Mouse (Mus musculus) forebrain, embryonic 13.5 days (tissue): ENCODE measurements around the gene Plekhg6. TPM values are rescaled to one million over a fixed set of nuclear protein-coding genes. Genes with fewer than 3 reads are reported as not detected.

Experiments
- ATAC-seq: fragments of 200-750 bp; cut with Nextera tagmentation; 2 replicates; pipeline ENCODE4 v1.8.0; 2017
- H3K27ac ChIP-seq: fragments of 300-500 bp; sonication (generic); 2 replicates; pipeline ENCODE4 v1.5.1; 2015; ENCODE audit warnings: inconsistent platforms, mild to moderate bottlenecking, moderate library complexity
- H3K27me3 ChIP-seq: fragments of 300-500 bp; sonication (generic); 2 replicates; pipeline ENCODE4 v1.6.1; 2015; ENCODE audit warnings: mild to moderate bottlenecking, inconsistent platforms
- H3K36me3 ChIP-seq: fragments of 300-500 bp; sonication (generic); 2 replicates; pipeline ENCODE4 v1.6.1; 2015; ENCODE audit warnings: mild to moderate bottlenecking, inconsistent platforms; ENCODE audit not compliant: poor library complexity, severe bottlenecking
- H3K4me1 ChIP-seq: fragments of 300-500 bp; sonication (generic); 2 replicates; pipeline ENCODE4 v1.6.1; 2015; ENCODE audit warnings: inconsistent platforms
- H3K4me2 ChIP-seq: fragments of 300-500 bp; sonication (generic); 2 replicates; pipeline ENCODE4 v1.6.1; 2015; ENCODE audit warnings: inconsistent platforms, mild to moderate bottlenecking, moderate library complexity
- H3K4me3 ChIP-seq: fragments of 300-500 bp; sonication (generic); 2 replicates; pipeline ENCODE4 v1.5.1; 2015; ENCODE audit warnings: mild to moderate bottlenecking, inconsistent platforms
- H3K9ac ChIP-seq: fragments of 300-500 bp; sonication (generic); 2 replicates; pipeline ENCODE4 v1.6.1; 2015; ENCODE audit warnings: mild to moderate bottlenecking, inconsistent platforms
- H3K9me3 ChIP-seq: fragments of 300-500 bp; sonication (generic); replicated peaks from 2 replicates; pipeline ENCODE4 v1.6.1; 2016; ENCODE audit warnings: inconsistent platforms
- WGBS: fragments of 180-500 bp; shearing (Covaris S2); methylation state at CpG from one replicate; pipeline ENCODE4 v1.1.7; 2015; 5-methylcytosine and 5-hydroxymethylcytosine counted together
- polyA plus RNA-seq: library from polyadenylated mRNA; unstranded; fragments of >200 nt; fragmentation: Nextera tagmentation; extraction: Ambion mirVana; gene quantifications from 2 replicates; pipeline ENCODE4 v1.2.1, GENCODE M21; 2015

The Plekhg6 gene
- polyA plus RNA-seq, 1 experiment from 2014 or later = 0.08 TPM

DNA sequence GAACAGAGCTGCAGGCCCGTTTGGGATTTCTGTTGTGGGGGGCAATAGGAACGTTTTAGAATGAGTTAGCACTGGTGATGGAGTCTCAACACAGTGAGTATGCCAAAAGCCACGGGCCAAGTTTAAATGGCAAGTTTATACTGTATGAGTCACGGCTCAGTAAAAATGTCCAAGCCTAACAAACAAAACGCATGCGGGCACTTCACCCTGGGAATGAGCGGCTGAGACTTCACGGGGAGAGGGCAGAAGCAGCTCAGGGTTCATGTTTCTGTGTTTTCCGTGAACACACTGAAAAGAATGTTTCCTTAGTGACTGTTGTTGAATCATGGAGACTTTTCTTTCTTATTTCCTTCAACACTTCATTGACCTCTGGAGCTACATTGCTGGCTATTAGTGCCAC lies 32.7 kb upstream of the Plekhg6 start:
- Histone ChIP-seq H3K4me2 (no peak overlapping the region), H3K27me3 (no peaks in the 10 kb centered on the region), H3K27ac (no peak overlapping the region), H3K4me3 (no peak overlapping the region), H3K4me1 (no peaks in the 10 kb centered on the region), H3K36me3 (no peaks in the 10 kb centered on the region), H3K9ac (no peak overlapping the region), H3K9me3 (0 out of 2 replicates have a peak, but pooled peaks cover 3% of the 10 kb centered on the region)
- ATAC-seq = no peak
- 87% methylated on average over 9 of the region's 9 CpGs for WGBS

DNA sequence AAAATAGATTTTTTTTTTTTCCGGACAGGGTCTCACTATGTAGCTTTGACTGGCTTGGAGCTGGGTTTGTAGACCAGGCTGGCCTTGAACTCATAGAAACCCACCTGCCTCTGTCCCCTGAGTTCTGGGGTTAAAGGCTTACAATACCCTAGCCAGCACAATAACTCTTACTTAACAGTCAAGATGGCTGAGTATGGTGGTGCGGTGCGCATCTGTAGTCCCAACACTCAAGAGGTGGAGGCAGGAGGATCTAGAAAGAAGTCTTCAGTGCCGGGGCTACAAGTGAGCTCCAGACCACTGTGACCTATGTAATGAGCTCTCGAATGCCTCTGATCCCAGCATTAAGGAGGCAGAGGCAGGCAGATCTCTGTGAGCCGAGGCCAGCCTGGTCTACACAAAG lies 31.1 kb upstream of the Plekhg6 start:
- Histone ChIP-seq H3K36me3 (no peaks in the 10 kb centered on the region), H3K27ac (no peak overlapping the region), H3K4me3 (no peak overlapping the region), H3K9me3 (0 out of 2 replicates have a peak, but pooled peaks cover 3% of the 10 kb centered on the region), H3K27me3 (no peaks in the 10 kb centered on the region), H3K4me2 (no peak overlapping the region), H3K9ac (no peak overlapping the region), H3K4me1 (no peaks in the 10 kb centered on the region)
- WGBS = 95% methylated on average over 6 of the region's 6 CpGs
- ATAC-seq = no peak

DNA sequence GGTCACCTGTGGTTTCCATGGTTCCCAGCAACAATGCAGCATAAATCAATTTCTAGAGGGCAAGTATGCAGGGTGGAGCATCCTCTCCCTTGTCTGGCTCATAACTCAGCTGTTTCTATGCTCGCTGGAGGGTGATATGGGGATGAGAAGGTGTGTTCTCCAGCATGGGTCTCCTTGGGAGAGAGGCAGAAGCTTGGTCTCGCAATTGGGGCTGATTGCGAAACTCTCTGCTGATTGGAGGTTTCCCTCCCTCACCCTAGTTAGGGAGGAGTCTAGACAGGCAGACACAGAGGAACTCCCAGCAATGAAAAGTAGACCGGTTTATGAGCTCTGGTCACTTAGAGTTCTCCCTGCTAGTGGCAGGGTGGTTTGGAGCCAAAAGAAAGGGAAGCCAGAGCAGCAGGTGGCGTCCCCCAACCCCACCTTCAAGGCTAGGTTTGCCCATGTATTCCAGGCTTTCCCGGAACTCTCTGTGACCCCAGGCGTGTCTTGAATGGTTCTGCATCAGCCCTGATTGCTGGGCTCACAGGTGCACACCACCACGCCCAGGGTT lies 30.5 kb upstream of the Plekhg6 start:
- 0 out of 2 replicates have a peak, but pooled peaks cover 3% of the 10 kb centered on the region for H3K9me3 ChIP-seq
- no peak overlapping the region for H3K9ac ChIP-seq
- no peak overlapping the region for H3K4me3 ChIP-seq
- H3K36me3 ChIP-seq = no peaks in the 10 kb centered on the region
- no peak for ATAC-seq
- no peak overlapping the region for H3K27ac ChIP-seq
- 66% methylated on average over 8 of the region's 8 CpGs for WGBS
- no peak overlapping the region for H3K4me2 ChIP-seq
- no peaks in the 10 kb centered on the region for H3K4me1 ChIP-seq
- no peaks in the 10 kb centered on the region for H3K27me3 ChIP-seq

DNA sequence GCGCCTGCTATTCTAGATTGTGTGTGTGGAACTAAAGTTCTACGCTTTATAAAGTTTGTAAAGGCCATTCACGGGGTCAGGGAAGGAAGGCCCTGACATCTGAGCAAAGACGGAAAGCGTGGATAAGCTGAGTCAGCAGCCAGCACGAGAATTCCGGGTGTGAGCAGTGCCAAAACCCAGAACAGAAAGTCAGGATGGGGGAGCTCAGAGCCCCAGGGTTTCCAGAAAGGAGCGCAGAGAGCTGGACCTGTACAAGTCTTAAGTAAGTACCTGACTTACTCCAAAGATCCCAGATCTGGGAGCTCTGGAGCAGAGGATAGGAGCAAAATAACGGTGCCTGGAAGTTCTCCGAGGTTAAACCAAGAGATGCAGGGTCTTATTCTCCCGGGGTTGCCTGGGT lies 30.0 kb upstream of the Plekhg6 start:
- 0 out of 2 replicates have a peak, but pooled peaks cover 3% of the 10 kb centered on the region for H3K9me3 ChIP-seq
- H3K27ac ChIP-seq = no peak overlapping the region
- H3K27me3 ChIP-seq = no peaks in the 10 kb centered on the region
- WGBS = 77% methylated on average over 11 of the region's 11 CpGs
- H3K36me3 ChIP-seq = no peaks in the 10 kb centered on the region
- H3K4me1 ChIP-seq = no peaks in the 10 kb centered on the region
- no peak overlapping the region for H3K9ac ChIP-seq
- H3K4me2 ChIP-seq = no peak overlapping the region
- H3K4me3 ChIP-seq = no peak overlapping the region
- ATAC-seq = no peak

DNA sequence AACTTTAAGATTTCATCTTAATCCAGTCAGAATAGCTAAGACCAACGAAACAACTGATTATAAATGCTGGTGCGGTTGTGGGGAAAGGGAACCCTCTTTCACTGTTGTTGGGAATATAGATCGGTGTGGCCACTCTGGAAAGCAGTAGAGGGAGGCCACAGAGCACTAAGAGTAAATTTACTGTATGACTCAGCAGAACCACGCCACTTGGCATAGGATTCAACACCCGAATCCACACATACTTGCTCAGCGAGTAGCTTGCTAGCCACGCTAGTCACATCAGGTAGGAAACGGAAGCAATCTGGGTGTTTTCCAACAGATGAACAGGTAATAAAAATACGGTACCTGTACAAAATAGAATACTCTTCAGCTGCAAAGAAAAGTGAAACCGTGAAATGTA lies 27.1 kb upstream of the Plekhg6 start:
- H3K4me1 ChIP-seq = no peaks in the 10 kb centered on the region
- ATAC-seq = no peak
- no peak overlapping the region for H3K4me3 ChIP-seq
- H3K4me2 ChIP-seq = no peak overlapping the region
- no peak overlapping the region for H3K27ac ChIP-seq
- no peaks in the 10 kb centered on the region for H3K27me3 ChIP-seq
- H3K9ac ChIP-seq = no peak overlapping the region
- WGBS = 93% methylated on average over 10 of the region's 10 CpGs
- H3K9me3 ChIP-seq = 0 out of 2 replicates have a peak, but pooled peaks cover 3% of the 10 kb centered on the region
- no peaks in the 10 kb centered on the region for H3K36me3 ChIP-seq

DNA sequence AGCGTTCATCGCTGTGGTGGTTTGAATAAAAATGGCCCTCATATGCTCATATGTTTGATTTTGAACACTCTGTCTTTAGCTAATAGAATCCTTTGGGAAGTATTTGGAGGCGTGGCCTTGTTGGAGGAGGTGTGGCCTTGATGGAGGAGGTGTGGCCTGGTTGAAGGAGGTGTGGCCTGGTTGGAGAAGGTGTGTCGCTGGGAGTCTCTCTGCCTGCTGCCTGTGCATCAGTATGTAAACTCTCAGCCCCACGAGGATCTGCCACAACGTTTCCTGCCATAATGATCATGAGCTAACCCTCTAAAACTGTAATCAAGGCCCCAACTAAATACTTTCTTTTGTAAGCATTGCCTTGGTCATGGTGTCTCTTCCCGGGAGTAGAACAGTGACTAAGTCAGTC lies 26.6 kb upstream of the Plekhg6 start:
- H3K4me2 ChIP-seq = no peak overlapping the region
- H3K4me1 ChIP-seq = no peaks in the 10 kb centered on the region
- H3K9me3 ChIP-seq = 0 out of 2 replicates have a peak, but pooled peaks cover 3% of the 10 kb centered on the region
- H3K4me3 ChIP-seq = no peak overlapping the region
- H3K36me3 ChIP-seq = no peaks in the 10 kb centered on the region
- 84% methylated on average over 7 of the region's 7 CpGs for WGBS
- H3K27ac ChIP-seq = no peak overlapping the region
- no peak for ATAC-seq
- H3K9ac ChIP-seq = no peak overlapping the region
- H3K27me3 ChIP-seq = no peaks in the 10 kb centered on the region

DNA sequence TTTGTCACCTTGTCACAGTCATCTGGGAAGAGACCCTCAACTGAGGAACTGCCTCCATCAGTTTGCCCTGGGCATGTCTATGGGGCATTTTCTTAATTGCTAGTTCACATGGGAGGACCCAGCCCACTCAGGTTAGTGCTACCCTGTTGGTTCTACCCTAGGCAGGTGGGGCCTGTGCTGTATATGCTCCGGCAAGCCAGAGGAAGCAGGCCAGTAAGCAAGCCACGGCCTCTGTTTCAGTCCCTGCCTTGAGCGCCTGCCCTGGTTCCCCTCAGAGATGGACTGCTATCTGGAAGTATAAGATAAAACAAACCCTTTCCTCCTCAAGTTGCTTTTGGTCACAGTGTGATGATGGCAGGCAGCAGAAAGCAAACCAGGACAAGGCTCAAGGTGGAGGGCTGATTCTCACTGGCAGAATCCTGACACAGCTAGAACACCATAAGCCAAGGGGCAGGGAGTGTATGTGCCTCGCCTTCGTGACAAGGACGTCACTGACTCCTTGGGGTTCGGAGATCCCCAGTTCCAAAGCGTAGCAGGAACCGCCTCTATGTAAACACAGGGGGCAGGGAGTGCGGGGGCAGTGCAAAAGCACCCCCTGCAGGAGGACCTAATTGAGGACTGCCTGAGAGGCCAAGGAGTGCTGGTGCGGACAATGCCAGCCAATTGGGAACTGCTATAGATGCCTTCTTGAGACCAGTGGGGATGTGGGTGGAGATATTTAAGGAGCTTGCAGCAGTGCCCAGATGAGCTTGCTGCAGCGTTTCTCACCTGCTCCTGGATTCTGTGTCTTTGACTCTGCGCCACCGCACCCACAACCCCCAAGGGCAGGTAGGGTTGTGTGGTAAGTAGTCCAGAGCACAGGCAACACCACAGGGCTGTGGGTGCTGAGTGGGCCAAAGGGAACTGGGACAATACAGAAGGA lies 25.1 kb upstream of the Plekhg6 start:
- no peak overlapping the region for H3K4me3 ChIP-seq
- no peak overlapping the region for H3K9ac ChIP-seq
- 0 out of 2 replicates have a peak, but pooled peaks cover 3% of the 10 kb centered on the region for H3K9me3 ChIP-seq
- H3K27me3 ChIP-seq = no peaks in the 10 kb centered on the region
- H3K4me1 ChIP-seq = no peaks in the 10 kb centered on the region
- H3K36me3 ChIP-seq = no peaks in the 10 kb centered on the region
- ATAC-seq = no peak
- 65% methylated on average over 14 of the region's 14 CpGs for WGBS
- H3K27ac ChIP-seq = no peak overlapping the region
- no peak overlapping the region for H3K4me2 ChIP-seq

DNA sequence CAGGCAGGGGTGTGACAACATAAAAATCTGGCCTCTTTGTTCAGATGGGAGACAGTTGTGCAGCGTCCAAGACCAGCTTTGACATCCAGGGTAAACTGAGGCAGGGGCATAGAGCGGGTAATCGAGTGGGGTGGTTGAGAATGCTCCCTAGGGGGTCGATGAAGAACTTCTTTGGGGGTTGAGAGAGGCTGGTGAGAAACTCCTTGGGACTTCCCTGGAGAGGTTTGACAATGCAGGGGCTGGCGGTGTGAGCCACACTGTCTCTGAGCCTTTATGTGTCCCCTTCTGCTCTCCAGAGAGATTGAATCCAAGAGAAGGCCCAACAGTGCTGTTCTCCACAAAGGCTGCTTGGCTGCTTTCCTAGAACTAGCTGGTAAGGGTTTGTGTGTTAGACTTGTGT lies 9.3 kb upstream of the Plekhg6 start:
- H3K4me3 ChIP-seq = no peak overlapping the region
- H3K4me1 ChIP-seq = no peaks in the 10 kb centered on the region
- WGBS = 83% methylated on average over 5 of the region's 5 CpGs
- no peak overlapping the region for H3K27ac ChIP-seq
- no peaks in the 10 kb centered on the region for H3K27me3 ChIP-seq
- no peak overlapping the region for H3K4me2 ChIP-seq
- no peaks in the 10 kb centered on the region for H3K9me3 ChIP-seq
- no peaks in the 10 kb centered on the region for H3K36me3 ChIP-seq
- no peak overlapping the region for H3K9ac ChIP-seq
- ATAC-seq = no peak

DNA sequence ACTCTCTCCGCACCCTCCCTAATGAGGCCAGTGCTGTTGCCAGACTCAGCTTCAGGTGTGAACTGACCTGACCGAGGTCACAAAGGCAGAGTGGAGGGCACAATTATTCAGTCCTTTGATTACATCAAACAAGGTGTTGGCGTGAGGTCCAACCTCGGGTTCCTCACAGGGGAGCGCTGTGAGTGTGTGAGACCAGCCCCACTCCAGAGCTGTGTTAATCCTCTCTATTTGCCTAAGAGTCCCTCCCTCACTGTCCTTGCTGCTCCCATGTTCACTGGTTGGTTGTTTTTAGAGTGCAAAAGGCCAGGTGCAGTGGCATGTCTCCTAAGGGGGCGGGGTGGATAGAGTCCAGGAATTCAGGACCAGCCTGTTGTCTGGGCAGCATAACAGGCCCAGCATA lies 5.5 kb upstream of the Plekhg6 start:
- Histone ChIP-seq H3K4me2 (no peak overlapping the region), H3K36me3 (no peaks in the 10 kb centered on the region), H3K4me3 (no peak overlapping the region), H3K27ac (no peak overlapping the region), H3K9ac (no peak overlapping the region), H3K4me1 (no peaks in the 10 kb centered on the region), H3K9me3 (no peaks in the 10 kb centered on the region), H3K27me3 (peaks cover 20% of the 10 kb centered on the region)
- WGBS = 84% methylated on average over 6 of the region's 6 CpGs
- ATAC-seq = no peak

DNA sequence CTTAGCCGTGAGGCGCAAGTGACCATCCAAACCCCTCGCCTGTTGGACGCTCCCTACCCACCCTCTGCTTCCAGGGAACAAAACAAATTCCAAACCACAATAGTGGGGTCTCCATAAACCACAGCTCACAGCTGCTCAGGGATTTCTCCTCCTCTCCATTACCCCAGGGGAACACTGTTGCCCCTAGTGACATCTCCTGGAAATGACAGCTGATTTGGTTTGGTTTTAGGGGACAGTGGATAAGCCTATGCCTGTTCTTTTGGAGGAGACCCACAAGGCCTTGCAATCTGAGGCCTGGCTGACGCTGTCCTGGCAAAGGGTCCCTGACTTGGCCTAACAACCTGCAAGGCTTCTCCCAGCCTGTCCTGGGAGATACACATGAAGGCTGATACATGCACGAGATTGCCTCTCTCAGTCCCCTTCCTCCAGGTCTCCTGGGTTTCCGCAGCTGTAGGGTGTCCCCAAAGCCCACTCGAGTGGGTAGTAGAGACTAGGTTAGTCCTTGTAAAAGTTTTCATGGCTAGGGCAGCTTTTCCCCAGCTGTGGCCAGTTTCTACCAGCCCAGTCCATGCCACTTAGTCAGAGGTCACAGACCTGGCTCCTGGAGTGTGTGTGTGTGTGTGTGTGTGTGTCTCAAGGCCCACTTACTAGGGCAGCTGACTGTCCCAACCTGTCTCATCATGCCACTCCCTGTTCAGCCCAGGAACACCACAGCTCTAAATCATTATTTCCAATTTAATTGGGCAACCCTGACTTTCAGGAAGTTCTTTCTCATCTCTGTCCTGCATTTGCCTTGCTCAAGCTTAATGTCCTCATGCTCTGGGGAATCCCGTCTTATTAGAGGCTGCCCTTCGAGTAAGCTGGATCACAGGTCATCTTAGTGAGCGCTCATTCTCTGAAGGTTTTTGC lies 4.7 kb upstream of the Plekhg6 start:
- Histone ChIP-seq H3K27ac (no peak overlapping the region), H3K4me1 (peaks cover 3% of the 10 kb centered on the region), H3K27me3 (peaks cover 27% of the 10 kb centered on the region), H3K9me3 (no peaks in the 10 kb centered on the region), H3K9ac (no peak overlapping the region), H3K4me3 (no peak overlapping the region), H3K36me3 (no peaks in the 10 kb centered on the region), H3K4me2 (no peak overlapping the region)
- 63% methylated on average over 11 of the region's 11 CpGs for WGBS
- ATAC-seq = no peak

DNA sequence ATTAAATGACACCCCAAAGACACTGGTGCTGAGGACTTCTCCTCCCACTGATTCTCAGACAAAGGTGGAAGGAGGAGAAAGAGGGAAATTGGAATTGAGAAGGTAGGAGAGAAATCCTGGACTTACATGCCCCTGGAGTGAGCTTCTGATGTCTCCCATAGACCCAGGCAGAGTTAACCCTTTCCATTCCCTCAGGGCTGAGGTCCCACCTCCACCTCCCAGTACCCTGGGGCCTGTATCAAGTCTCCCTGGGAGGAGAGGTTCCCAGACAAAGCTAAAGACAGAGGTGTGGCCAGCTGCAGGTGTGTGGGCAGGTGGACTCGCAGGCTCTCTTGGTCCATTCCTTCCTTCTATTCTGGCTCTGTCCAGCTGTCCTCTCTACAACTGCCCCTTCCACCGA lies 1.4 kb upstream of the Plekhg6 start:
- no peaks in the 10 kb centered on the region for H3K9me3 ChIP-seq
- WGBS = 82% methylated on average over 2 of the region's 2 CpGs
- ATAC-seq = no peak

DNA sequence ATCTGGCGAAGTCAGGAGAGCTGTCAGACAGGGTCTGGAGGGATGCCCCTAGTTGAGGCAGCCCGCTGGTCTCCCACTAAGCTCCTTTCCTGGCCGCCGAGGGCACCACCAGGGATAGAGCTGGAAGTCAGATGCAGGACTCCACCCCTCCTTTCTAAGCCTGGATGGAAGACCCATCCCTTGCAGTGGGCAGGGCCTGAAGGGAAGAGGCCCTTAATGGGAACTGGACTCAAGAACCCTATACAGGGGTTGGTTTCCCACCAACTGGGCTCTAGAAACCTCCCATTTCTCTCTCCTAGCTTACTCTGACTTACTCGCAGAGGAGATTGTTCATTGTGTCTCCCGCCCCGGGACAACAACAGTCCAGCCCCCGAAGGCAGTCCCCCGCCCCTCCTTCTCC lies 812 bp downstream of the Plekhg6 start:
- H3K36me3 ChIP-seq = no peaks in the 10 kb centered on the region
- 2% methylated on average over 9 of the region's 9 CpGs for WGBS
- peak overlapping the region; percentile 58 for H3K4me2 ChIP-seq

More for the DNA sequence above, 1.4 kb upstream of the Plekhg6 start:
- Histone ChIP-seq H3K4me3 (no peak overlapping the region), H3K4me2 (no peak overlapping the region), H3K36me3 (no peaks in the 10 kb centered on the region), H3K27ac (no peak overlapping the region), H3K27me3 (peaks cover 60% of the 10 kb centered on the region), H3K4me1 (peaks cover 16% of the 10 kb centered on the region), H3K9ac (no peak overlapping the region)

More for the DNA sequence above, 812 bp downstream of the Plekhg6 start:
- no peak for ATAC-seq
- H3K9me3 ChIP-seq = no peaks in the 10 kb centered on the region
- peaks cover 63% of the 10 kb centered on the region for H3K27me3 ChIP-seq
- H3K27ac ChIP-seq = no peak overlapping the region
- H3K4me1 ChIP-seq = peaks cover 16% of the 10 kb centered on the region
- peak overlapping the region; percentile 27; the same call in 1 of the 2 replicates for H3K4me3 ChIP-seq
- no peak overlapping the region for H3K9ac ChIP-seq
